Mouse (Mus musculus): ENCODE measurements around the gene Cfap298. TPM values are rescaled to one million over a fixed set of nuclear protein-coding genes. Genes with fewer than 3 reads are reported as not detected.

Gene Cfap298
- 24.1 TPM for polyA plus RNA-seq (2015; fragmentation: Illumina TruSeq; extraction: RNeasy Lipid Tissue Mini Kit (QIAGEN cat#74804); ENCODE audit: insufficient read depth, low replicate concordance)

DNA sequence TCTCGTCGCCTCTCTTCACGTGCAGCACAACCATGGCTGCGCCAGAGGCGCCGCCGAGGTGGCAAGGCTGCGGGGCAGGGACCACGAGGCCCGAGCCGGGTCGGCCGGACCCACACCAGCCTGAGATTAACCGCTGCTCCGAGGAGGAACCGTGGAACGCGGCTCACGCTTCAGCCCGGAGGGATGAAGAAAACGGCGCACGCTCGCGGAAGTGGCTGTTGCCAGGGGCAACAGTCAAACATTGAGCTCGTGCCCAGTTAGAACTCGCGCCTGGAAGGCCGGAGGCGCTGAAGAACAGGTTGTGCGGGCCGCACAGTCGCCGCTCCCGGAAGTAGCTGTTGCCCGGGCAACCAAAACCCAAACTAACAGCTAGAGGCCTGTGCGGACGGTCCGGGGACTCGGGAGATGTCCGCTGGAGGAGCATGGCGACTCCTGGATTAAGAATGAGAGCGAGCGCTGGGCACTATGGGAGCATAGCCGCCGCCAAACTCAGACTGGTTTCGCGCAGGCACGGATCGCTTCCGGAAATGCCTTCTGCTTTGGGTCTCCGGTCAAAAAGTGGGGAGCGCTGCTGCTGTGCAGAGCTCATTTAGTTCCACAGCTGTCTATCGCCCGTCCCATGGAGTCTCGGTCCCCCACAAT is at the start of gene Cfap298:
Cfap298 (minus strand) TSS at position 428 of the 642 bp plus-strand sequence.

Other genes with a start within 250 kb of the Cfap298 start
- 29.4 TPM for gene Mis18a, start 207.7 kb downstream of the Cfap298 start, polyA plus RNA-seq (2015; fragmentation: Illumina TruSeq; extraction: RNeasy Lipid Tissue Mini Kit (QIAGEN cat#74804); ENCODE audit: insufficient read depth, low replicate concordance)
- gene Mrap, start 196.9 kb downstream of the Cfap298 start, polyA plus RNA-seq (2015; fragmentation: Illumina TruSeq; extraction: RNeasy Lipid Tissue Mini Kit (QIAGEN cat#74804); ENCODE audit: insufficient read depth, low replicate concordance) = 1.8 TPM
- gene Urb1, start 124.7 kb downstream of the Cfap298 start, polyA plus RNA-seq (2015; fragmentation: Illumina TruSeq; extraction: RNeasy Lipid Tissue Mini Kit (QIAGEN cat#74804); ENCODE audit: insufficient read depth, low replicate concordance) = 12.0 TPM
- 1.6 TPM for gene Eva1c, start 108.4 kb downstream of the Cfap298 start, polyA plus RNA-seq (2015; fragmentation: Illumina TruSeq; extraction: RNeasy Lipid Tissue Mini Kit (QIAGEN cat#74804); ENCODE audit: insufficient read depth, low replicate concordance)
- 53.3 TPM for gene Synj1, start 76.2 kb upstream of the Cfap298 start, polyA plus RNA-seq (2015; fragmentation: Illumina TruSeq; extraction: RNeasy Lipid Tissue Mini Kit (QIAGEN cat#74804); ENCODE audit: insufficient read depth, low replicate concordance)
- 144 TPM for gene Paxbp1, start 109.4 kb upstream of the Cfap298 start, polyA plus RNA-seq (2015; fragmentation: Illumina TruSeq; extraction: RNeasy Lipid Tissue Mini Kit (QIAGEN cat#74804); ENCODE audit: insufficient read depth, low replicate concordance)
- not detected for gene 4932438H23Rik, start 160.0 kb upstream of the Cfap298 start, polyA plus RNA-seq (2015; fragmentation: Illumina TruSeq; extraction: RNeasy Lipid Tissue Mini Kit (QIAGEN cat#74804); ENCODE audit: insufficient read depth, low replicate concordance)